Mouse (Mus musculus): ENCODE data around the gene Nptn.

The Nptn gene

DNA sequence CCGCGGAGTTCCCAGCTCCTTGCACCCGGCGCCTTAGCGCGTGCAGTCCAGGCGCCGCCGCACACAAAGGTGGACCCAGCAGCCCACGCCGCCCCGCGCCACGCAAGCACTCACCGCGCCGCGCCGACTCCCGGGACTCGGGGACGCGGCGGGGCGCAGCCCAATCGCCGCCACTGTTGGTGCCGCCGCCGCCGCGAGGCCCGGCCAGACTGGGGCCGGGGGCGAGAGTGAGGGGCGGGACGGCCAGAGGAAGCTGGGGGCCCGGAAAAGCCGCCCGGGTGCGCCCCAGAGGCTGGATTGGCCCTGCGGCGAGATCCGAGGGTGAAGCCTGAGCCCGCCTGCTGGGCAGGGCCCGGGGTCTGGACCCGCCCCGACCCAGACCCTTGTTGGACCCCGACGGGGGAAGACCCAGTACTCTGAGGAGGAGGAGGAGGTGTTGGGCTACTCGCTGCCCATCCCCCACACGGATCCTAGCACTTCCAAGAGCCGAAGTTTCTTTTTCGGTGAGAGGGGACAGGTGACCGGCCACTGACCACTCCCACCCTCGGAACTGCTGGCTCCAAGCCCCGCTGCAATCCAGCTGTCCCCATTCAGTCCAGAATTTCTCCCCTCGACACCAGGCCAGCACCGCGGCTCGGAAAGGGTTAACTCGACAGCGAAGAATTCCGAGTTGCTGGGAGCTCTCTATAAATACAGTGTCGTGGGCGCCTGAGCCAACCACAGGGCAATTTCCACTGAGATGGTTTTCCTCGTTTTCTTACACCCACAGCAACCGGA is 26.9 kb upstream of the Nptn start, which contains the start of gene Cd276:
Cd276 (minus strand) TSS at position 530 of the 777 bp plus-strand sequence.
- POLR2A ChIA-PET: interaction anchor here (0.6 to 7.3 kb wide), 37 partner anchors 8 to 736 kb away, joined by 3 to 111 read pairs (median 5); partner anchors contain the start of genes Nptn (in 3 of the 4) and Adpgk (in 1 of the 4)
- CTCF ChIA-PET: interaction anchor here in 3 of 4 experiments (0.6 to 4.4 kb wide), 8 partner anchors 11 to 27 kb away, joined by 3 to 26 read pairs (median 4); partner anchors contain the start of gene Nptn (in 1 of the 3)

DNA sequence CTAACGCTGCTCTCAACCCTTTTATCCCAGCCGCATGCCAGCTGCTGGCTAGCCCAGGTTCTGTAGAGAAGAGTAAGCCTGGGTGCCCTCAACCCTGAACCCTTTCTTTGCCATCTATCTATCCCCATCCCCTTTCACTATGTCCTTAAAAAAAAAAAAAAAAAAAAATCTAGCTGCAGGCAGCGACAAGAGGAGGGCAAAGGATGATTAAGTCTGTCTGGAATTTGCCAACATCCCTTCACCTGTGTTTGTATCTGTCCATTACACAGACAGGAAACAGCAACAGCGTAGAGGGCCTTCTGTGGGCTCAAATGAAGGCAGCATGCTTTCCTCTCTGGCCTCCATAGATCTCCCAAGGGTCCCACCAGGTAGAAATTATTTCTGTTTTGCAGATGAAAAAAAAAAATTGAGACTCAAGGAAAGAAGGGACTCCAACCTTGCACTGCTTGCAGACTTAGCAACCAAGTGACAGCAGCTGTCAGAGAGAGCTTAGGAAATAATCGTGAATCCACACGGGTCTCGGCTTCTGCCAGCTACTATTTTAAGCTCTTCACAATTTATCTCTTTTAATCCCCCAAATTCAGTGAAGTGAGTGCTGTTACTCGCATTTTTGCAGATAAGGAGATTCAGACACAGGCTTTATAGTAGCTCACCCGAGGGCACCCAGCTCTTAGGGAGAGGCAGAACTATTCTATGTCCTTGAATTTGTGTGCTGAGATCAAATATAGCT is 26.2 kb upstream of the Nptn start:
- ChIA-PET POLR2A (interaction anchor here (0.6 to 7.3 kb wide), 35 partner anchors 9 to 891 kb away, joined by 3 to 111 read pairs (median 4); partner anchors contain the start of genes Nptn (in 3 of the 4) and Adpgk (in 2 of the 4)), CTCF (interaction anchor here (0.6 to 4.4 kb wide), 12 partner anchors 14 to 940 kb away, joined by 3 to 26 read pairs (median 4); partner anchors contain the start of gene Nptn (in 1 of the 4))

- CTCF ChIA-PET: interaction anchor here (0.6 to 4.4 kb wide), 7 partner anchors 22 to 553 kb away, joined by 3 to 26 read pairs (median 6); partner anchors contain the start of gene Nptn (in 1 of the 4)
- POLR2A ChIA-PET: interaction anchor here in 3 of 4 experiments (0.6 to 7.3 kb wide), 18 partner anchors 8 to 892 kb away, joined by 3 to 111 read pairs (median 4); partner anchors contain the start of genes Nptn (in 2 of the 3) and Adpgk (in 1 of the 3)
Observed at GRCm38 (mm10) chr9:58556627-58557026, 25.4 kb upstream of the Nptn start.

DNA sequence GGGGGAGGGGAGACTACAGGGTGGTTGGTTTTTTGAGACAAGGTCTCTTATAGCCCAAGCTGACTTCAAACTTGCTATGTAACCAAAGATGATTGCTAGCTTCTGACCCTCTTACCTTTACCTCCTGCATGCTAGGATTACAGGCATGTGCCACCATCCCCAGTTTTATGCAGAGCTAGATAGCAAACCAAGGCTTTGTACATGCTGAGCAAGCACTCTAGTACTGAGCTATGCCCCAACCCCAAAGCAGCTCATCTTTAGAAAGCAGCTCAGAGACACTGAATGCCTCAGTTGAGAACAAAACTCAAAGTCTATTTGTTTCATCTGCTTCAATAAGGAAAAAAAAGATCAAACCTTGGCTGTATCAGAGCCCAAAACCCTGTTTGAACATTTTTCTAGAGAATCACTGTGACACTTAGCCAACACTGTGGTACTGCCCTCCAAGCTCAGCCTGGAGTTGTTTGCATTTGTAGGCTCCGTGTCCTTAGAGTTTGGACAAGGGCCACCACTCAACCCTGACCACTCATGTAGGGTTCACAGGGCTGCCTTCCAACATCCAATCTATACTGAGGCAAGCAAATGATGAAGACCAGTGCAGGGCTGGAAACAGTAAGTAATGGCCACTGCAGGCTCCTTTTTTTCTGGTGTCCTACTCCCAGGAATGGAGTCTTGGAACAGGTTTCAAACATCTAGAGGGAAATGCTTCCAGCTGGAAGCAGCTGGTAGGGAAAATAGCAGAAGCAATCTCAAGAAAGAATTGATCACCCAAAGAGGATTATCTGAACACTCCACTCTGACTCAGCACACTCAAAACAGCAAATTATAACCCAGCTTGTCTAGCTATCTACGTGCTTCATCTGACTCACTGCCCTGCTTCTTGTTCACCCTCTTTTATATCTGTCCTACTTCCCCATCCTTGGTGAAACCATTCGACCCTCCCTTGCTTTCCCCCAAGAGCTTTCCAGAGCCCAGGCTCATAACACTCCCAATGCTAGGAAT is 24.3 kb upstream of the Nptn start:
- POLR2A ChIA-PET: interaction anchor here in 3 of 4 experiments (0.7 to 7.3 kb wide), 14 partner anchors 8 to 102 kb away, joined by 3 to 111 read pairs (median 4); partner anchors contain the start of gene Nptn (in 2 of the 3)
- CTCF ChIA-PET: interaction anchor here (0.5 to 4.4 kb wide), 9 partner anchors 12 to 216 kb away, joined by 3 to 26 read pairs (median 4); partner anchors contain the start of gene Nptn (in 1 of the 4)

GRCm38 (mm10) chr9:58560211-58560610 is 21.8 kb upstream of the Nptn start:
- POLR2A ChIA-PET: interaction anchor here in 3 of 4 experiments (0.8 to 1.6 kb wide), 6 partner anchors 8 to 23 kb away, joined by 3 to 6 read pairs (median 4); partner anchors contain the start of gene Nptn (in 2 of the 3)
- CTCF ChIA-PET: interaction anchor here in 1 of 4 experiments (0.6 to 2.6 kb wide), 2 partner anchors 19 to 25 kb away, joined by 3 to 8 read pairs; no protein-coding TSS in a partner anchor

DNA sequence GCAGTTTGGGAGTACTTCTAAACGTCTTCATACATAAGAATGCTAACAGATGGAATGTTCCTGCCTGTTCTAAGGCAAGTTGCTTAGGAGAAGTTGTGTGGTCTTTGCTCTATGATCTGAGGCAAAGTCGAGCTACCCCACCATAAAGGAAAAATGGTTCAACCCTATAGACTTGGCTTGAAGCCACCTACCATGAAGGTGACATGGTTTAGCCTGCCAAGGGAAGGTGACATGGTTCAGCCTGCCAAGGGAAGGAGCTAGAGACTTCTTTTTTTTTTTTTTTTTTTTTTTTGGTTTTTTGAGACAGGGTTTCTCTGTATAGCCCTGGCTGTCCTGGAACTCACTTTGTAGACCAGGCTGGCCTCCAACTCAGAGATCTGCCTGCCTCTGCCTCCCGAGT is 16.1 kb upstream of the Nptn start:
- ChIA-PET CTCF (interaction anchor here (0.6 to 2.7 kb wide), 9 partner anchors 11 to 528 kb away, joined by 3 to 19 read pairs (median 3); no protein-coding TSS in a partner anchor), POLR2A (interaction anchor here in 3 of 4 experiments (0.7 to 4.6 kb wide), 18 partner anchors 8 to 89 kb away, joined by 3 to 59 read pairs (median 4); partner anchors contain the start of genes Nptn (in 3 of the 3) and Cd276 (in 1 of the 3))

DNA sequence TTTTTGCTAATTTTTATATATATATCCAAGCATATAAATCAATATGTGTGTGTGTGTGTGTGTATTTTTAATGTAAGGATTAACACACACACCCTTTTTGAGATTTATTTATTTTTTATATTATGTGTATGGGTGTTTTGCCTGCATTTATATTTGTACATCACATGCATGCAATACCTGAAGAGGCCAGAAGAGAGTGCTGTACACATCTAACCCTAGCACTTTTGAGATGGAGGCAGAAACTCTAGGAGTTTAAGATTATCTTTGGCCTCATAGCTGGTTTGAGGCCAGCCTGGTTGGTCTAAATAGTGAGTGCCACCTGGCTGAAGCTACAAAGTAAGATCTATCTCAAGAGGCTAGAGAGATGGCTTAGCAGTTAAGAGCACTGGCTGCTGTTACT is 14.4 kb upstream of the Nptn start:
- ChIA-PET CTCF (interaction anchor here (0.6 to 1.5 kb wide), 10 partner anchors 10 to 319 kb away, joined by 3 to 11 read pairs (median 4); no protein-coding TSS in a partner anchor), POLR2A (interaction anchor here in 2 of 4 experiments (0.7 to 3.3 kb wide), 6 partner anchors 11 to 59 kb away, joined by 3 to 38 read pairs (median 4); partner anchors contain the start of genes Cd276 (in 1 of the 2) and Nptn (in 1 of the 2))

DNA sequence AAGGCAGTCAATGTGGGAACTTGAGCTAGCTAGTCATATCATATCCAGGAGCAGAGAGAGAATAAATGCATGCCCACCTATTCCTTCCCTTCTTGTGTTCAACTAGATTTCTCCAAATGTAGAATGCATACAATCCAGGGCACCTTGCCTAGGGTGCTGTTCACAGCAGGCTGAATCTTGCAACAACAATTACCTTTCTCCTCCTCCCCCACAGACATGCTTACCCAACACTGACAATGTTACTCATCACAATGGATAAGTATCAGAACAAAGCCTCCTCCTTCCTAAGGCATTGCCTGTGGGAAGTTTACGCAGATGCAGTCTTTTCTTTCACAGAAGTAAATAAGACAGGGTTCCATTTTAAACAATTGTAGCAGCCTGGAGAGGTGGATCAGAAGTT is 11.0 kb upstream of the Nptn start:
- CTCF ChIA-PET: interaction anchor here in 2 of 4 experiments (0.6 to 1.2 kb wide), 2 partner anchors 8 to 77 kb away, joined by 3 to 5 read pairs; no protein-coding TSS in a partner anchor
- POLR2A ChIA-PET: interaction anchor here in 2 of 4 experiments (1.0 to 3.1 kb wide), 4 partner anchors 8 to 911 kb away, joined by 3 to 28 read pairs (median 8); partner anchors contain the start of gene Nptn (in 1 of the 2)

- POLR2A ChIA-PET: interaction anchor here in 3 of 4 experiments (0.7 to 10.4 kb wide), 35 partner anchors 8 to 903 kb away, joined by 3 to 199 read pairs (median 4); partner anchors contain the start of genes Adpgk (in 2 of the 3) and Cd276 (in 2 of the 3)
- CTCF ChIA-PET: interaction anchor here (0.5 to 2.9 kb wide), 94 partner anchors 8 to 711 kb away, joined by 3 to 26 read pairs (median 4); partner anchors contain the start of genes Cd276 (in 3 of the 4) and Loxl1 (in 1 of the 4)
Observed at GRCm38 (mm10) chr9:58578669-58579068, 3.4 kb upstream of the Nptn start.

DNA sequence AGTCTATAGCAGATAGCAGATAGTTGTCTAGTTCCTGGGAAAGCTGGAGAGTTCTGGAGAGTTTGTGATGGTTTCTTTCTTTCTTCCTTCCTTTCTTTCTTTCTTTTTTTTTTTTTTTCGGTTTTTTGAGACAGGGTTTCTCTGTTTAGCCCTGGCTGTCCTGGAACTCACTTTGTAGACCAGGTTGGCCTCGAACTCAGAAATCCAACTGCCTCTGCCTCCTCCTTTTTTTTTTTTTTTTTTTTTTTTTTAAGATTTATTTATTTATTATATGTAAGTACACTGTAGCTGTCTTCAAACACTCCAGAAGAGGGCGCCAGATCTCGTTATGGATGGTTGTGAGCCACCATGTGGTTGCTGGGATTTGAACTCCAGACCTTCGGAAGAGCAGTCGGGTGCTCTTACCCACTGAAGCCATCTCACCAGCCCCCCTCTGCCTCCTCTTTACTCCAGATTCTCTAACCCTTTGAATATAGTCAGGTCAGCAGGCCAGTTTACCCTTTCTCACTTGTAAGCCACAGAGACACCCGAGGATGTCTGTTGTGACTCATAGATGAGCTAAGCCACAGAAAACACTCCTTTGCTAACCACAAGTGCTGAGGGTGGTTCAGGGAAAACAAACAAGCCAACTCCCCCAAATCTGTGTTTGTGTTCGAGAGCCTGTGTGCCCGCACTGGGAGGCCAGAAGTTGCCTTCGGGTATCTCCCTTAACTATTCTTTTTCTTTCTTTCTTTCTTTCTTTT is 1.4 kb upstream of the Nptn start:
- ChIA-PET POLR2A (interaction anchor here in 3 of 4 experiments (0.6 to 10.4 kb wide), 48 partner anchors 11 to 1122 kb away, joined by 3 to 199 read pairs (median 5); partner anchors contain the start of genes Cd276 (in 3 of the 3) and Adpgk (in 1 of the 3)), CTCF (interaction anchor here (0.5 to 1.9 kb wide), 33 partner anchors 13 to 844 kb away, joined by 3 to 14 read pairs (median 4); no protein-coding TSS in a partner anchor)

DNA sequence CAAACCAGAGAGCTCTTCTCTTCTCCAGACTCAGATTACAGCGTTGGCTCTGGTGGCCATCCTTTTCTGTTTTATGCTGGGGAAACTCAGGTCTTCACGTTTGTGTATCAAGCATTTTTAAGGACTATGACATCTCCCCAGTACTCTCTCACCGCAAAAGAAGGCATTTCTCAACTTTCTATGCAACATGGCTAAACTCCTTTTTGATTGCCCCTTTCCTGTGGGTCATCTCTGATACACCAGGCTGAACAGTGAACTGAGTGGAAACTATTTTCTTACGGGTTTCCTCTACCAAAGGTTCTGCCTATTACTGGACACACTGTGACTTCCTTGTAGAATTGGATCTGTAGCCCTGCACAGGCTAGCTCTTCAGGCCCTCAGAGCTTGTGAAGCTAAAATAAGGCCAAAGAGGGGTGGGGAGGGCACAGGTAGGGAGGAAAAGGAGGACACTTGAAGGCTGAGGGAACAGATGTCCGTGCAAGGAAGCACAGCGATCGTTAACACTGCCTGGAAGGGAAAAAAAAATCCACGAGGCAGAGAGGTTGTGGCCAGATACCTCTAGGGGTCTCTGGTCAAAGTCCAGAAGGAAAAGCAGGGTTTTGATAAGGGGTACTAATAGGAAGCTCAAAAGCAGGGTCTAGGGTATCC is 633 bp upstream of the Nptn start:
- ChIA-PET POLR2A (interaction anchor here in 3 of 4 experiments (0.6 to 10.4 kb wide), 130 partner anchors 8 to 1078 kb away, joined by 3 to 199 read pairs (median 4); partner anchors contain the start of genes Cd276 (in 3 of the 3), Adpgk (in 2 of the 3), Celf6 (in 1 of the 3) and Hcn4 (in 1 of the 3)), CTCF (interaction anchor here (0.5 to 1.9 kb wide), 22 partner anchors 12 to 843 kb away, joined by 3 to 11 read pairs (median 4); partner anchors contain the start of gene Cd276 (in 1 of the 4))

- CTCF ChIA-PET: interaction anchor here in 3 of 4 experiments (0.6 to 1.9 kb wide), 12 partner anchors 11 to 688 kb away, joined by 3 to 6 read pairs (median 4); partner anchors contain the start of gene Cd276 (in 1 of the 3)
- POLR2A ChIA-PET: interaction anchor here (0.6 to 10.4 kb wide), 126 partner anchors 10 to 1079 kb away, joined by 3 to 199 read pairs (median 4); partner anchors contain the start of genes Cd276 (in 3 of the 4), Adpgk (in 2 of the 4), Celf6 (in 2 of the 4) and Islr (in 2 of the 4)
Observed at GRCm38 (mm10) chr9:58582581-58583266, 684 bp downstream of the Nptn start.

DNA sequence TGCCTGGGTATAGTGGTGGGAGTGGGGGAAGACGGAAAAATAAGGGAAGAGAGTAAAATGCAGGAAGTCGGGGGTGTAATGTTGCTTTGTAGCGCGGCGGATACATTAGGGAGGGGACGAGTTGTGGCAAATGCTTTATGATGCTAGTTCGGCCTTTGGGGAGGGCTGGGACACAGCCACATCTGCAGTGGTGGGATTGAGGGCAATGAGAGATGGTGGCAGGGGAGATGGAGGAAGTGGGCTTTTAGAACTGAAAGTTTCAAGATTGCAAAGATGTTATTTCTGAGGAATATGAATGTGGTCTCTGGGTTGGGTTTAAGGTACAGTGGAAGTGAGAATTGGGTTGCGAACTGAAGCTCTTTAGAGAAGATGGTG is 1.2 kb downstream of the Nptn start:
- ChIA-PET CTCF (interaction anchor here (0.5 to 1.6 kb wide), 6 partner anchors 10 to 363 kb away, joined by 3 to 9 read pairs (median 4); no protein-coding TSS in a partner anchor), POLR2A (interaction anchor here (0.5 to 10.4 kb wide), 62 partner anchors 10 to 1079 kb away, joined by 3 to 199 read pairs (median 5); partner anchors contain the start of genes Cd276 (in 2 of the 4), Adpgk (in 1 of the 4), Celf6 (in 1 of the 4) and Hcn4 (in 1 of the 4))

DNA sequence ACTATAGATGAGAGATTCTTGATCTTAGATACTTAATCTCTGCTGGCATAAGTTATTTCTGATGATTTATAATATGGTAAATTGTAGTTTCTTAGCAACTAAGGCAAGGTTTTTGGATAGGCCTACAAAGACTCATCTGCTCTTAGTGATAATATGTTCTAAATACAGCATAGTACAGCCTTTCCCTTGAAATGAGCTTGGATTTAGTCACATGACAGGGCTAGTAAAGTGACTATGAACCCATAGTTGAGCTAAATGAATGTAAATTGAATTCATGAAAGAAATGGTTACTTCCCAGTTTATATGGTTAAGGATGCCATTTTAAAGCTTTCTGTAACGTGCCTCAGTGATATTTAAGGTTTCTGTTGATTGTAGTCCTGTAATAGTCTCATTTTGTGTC is 2.3 kb downstream of the Nptn start:
- CTCF ChIA-PET: interaction anchor here in 2 of 4 experiments (0.6 kb wide), 2 partner anchors 43 to 684 kb away, joined by 3 read pairs; no protein-coding TSS in a partner anchor
- POLR2A ChIA-PET: interaction anchor here in 3 of 4 experiments (0.5 to 10.4 kb wide), 20 partner anchors 10 to 395 kb away, joined by 3 to 199 read pairs (median 10); partner anchors contain the start of gene Cd276 (in 2 of the 3)
